Mouse (Mus musculus) erythroid progenitor cell, adult 5-6 weeks (primary cell): Measurements from ENCODE around the gene Plekhg5. TPM values are rescaled to one million over a fixed set of nuclear protein-coding genes. Genes with fewer than 3 reads are reported as not detected.
A peak's percentile ranks its signal among the peaks of the same experiment; 100 is the strongest.
"Not testable (repeated sequence)": the region's sequence is repeated elsewhere in the genome, so short reads cannot be mapped to it uniquely, and the experiment has no call there.

Experiments
- ATAC-seq: replicated peaks from 2 replicates; pipeline ENCODE4 v1.8.0; 2016; ENCODE audit warnings: moderate number of reproducible peaks, mild to moderate bottlenecking, moderate TSS enrichment, inconsistent platforms; ENCODE audit not compliant: poor library complexity, low FRiP score, severe bottlenecking
- total RNA-seq, 2 experiments: library from RNA; stranded (forward) in 1 of 2; stranded (reverse) in 1 of 2; fragments of 150-400 nt in 1 of 2; fragments of 186-747, 209-891 nt in 1 of 2; gene quantifications; 2 replicates each; pipeline versions ENCODE4 v1.2.3 to v1.2.4; 2015 to 2017; ENCODE audit warnings: low replicate concordance in 2 of 2

Gene Plekhg5
- 1.7 and 2.9 TPM in 2 replicates for total RNA-seq (2015; ENCODE audit: low replicate concordance)
- total RNA-seq (2017; ENCODE audit: low replicate concordance), result 3.5 and 5.3 TPM in 2 replicates

GRCm38 (mm10) chr4:152072121-152072601 is at the start of gene Plekhg5:
Plekhg5 (plus strand) TSS chr4:152072498.
- no peak for ATAC-seq

GRCm38 (mm10) chr4:152022506-152022905 is 49.8 kb upstream of the Plekhg5 start:
- ATAC-seq, result no peak

- no peak for ATAC-seq
Observed at GRCm38 (mm10) chr4:152024525-152024924, 47.8 kb upstream of the Plekhg5 start.

GRCm38 (mm10) chr4:152026751-152027508 is 45.4 kb upstream of the Plekhg5 start:
- peak; percentile 17; the same call in 1 of the 2 replicates for ATAC-seq

- peak; percentile 96 for ATAC-seq
Observed at GRCm38 (mm10) chr4:152027524-152027923, 44.8 kb upstream of the Plekhg5 start, which contains the start of gene Zbtb48. Zbtb48 (minus strand) TSS chr4:152027671.

- no peak for ATAC-seq
Observed at GRCm38 (mm10) chr4:152028456-152028855, 43.8 kb upstream of the Plekhg5 start.

GRCm38 (mm10) chr4:152029087-152029486 is 43.2 kb upstream of the Plekhg5 start:
- ATAC-seq, result no peak

GRCm38 (mm10) chr4:152029997-152030396 is 42.3 kb upstream of the Plekhg5 start:
- no peak for ATAC-seq

GRCm38 (mm10) chr4:152032922-152033321 is 39.4 kb upstream of the Plekhg5 start:
- ATAC-seq, result no peak

GRCm38 (mm10) chr4:152036464-152036863 is 35.8 kb upstream of the Plekhg5 start:
- ATAC-seq, result not testable (repeated sequence)

GRCm38 (mm10) chr4:152038225-152038984 is 33.9 kb upstream of the Plekhg5 start, which contains the start of gene Tas1r1:
Tas1r1 (minus strand) TSS chr4:152038568.
- ATAC-seq, result no peak

GRCm38 (mm10) chr4:152038985-152039830 is 33.1 kb upstream of the Plekhg5 start, which contains the start of gene Nol9:
Nol9 (plus strand) TSS chr4:152039321.
- ATAC-seq, result peak; percentile 89

- ATAC-seq, result 0 out of 2 replicates have a peak, but pooled peaks have one; percentile 10
Observed at GRCm38 (mm10) chr4:152039831-152040310, 32.4 kb upstream of the Plekhg5 start.

- ATAC-seq, result no peak
Observed at GRCm38 (mm10) chr4:152041924-152042641, 30.2 kb upstream of the Plekhg5 start.

- ATAC-seq, result no peak
Observed at GRCm38 (mm10) chr4:152043171-152043570, 29.1 kb upstream of the Plekhg5 start.

GRCm38 (mm10) chr4:152044609-152045008 is 27.7 kb upstream of the Plekhg5 start:
- ATAC-seq, result no peak

GRCm38 (mm10) chr4:152062390-152063110 is 9.7 kb upstream of the Plekhg5 start:
- no peak for ATAC-seq

GRCm38 (mm10) chr4:152067280-152067679 is 5.0 kb upstream of the Plekhg5 start:
- no peak for ATAC-seq
